Mouse (Mus musculus) heart, postnatal 0 days (tissue): ENCODE results near the gene Sel1l.

Experiments
- CTCF ChIP-seq: IDR thresholded peaks from 2 replicates; pipeline ENCODE4 v1.5.1; 2016; ENCODE audit warnings: antibody characterized with exemption, control low read depth, low read depth
- EP300 ChIP-seq: IDR thresholded peaks from 2 replicates; pipeline ENCODE4 v1.6.1; 2016; ENCODE audit warnings: antibody characterized with exemption, low read depth

- TF ChIP-seq CTCF (no peak), EP300 (no peak)
Observed at GRCm38 (mm10) chr12:91779004-91779365, 70.0 kb downstream of the Sel1l start.
